Mouse (Mus musculus) left cerebral cortex, adult 18-20 months (tissue): ENCODE measurements around the gene Kcnmb1. TPM values are rescaled to one million over a fixed set of nuclear protein-coding genes. Genes with fewer than 3 reads are reported as not detected.

ENCODE experiments used
- DNase-seq, 2 experiments: peaks; one replicate each; pipeline ENCODE4 v3.0.0; 2021 to 2022; ENCODE audit warnings: low spot score in 2 of 2, mixed read lengths in 1 of 2
- total RNA-seq, 2 experiments: library from RNA; stranded (reverse); gene quantifications; 2 replicates each; pipeline ENCODE4 v1.2.3; 2021

The Kcnmb1 gene
- total RNA-seq, 2 experiments from 2014 or later: 0.21 to 0.26 TPM

DNA sequence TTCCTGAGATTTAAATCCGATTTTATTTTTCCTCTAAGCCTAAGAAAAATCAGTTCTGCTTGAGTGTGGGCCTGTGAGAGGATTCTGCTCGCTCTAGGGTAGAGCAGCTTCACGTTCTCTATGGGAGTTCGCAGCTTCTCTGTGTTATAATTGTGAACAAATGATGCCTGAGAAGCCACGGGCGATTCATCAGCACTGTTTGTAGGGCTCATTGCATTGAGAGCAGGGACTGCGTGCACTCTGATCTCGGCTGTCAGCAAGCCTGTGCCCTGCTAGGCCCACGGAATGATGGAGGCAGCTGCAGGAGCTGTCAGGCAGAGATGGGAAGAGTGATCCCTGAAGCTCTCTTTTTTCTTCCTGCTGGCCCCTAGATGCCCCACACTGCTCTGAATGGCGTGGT, 35.4 kb downstream of the Kcnmb1 start:
- DNase-seq: no peak

DNA sequence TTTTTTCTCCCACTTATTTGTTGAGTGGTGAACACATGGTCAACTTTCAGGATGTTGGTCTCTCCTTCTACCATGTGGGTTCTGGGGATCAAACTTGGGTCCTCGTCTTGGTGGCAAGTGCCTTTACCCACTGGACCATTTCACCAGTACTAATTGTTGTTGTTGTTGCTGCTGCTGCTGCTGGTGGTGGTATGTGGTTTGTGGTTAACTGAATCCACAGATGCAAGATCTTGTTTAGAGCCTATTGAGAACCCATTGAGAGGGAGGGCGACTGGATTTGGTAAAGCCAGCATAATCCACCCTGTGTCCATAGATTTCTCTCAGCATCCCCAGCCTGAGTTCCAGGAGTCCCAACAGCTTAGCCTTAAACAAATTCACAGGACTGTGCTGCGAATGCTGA, 37.6 kb downstream of the Kcnmb1 start:
- no peak for DNase-seq

DNA sequence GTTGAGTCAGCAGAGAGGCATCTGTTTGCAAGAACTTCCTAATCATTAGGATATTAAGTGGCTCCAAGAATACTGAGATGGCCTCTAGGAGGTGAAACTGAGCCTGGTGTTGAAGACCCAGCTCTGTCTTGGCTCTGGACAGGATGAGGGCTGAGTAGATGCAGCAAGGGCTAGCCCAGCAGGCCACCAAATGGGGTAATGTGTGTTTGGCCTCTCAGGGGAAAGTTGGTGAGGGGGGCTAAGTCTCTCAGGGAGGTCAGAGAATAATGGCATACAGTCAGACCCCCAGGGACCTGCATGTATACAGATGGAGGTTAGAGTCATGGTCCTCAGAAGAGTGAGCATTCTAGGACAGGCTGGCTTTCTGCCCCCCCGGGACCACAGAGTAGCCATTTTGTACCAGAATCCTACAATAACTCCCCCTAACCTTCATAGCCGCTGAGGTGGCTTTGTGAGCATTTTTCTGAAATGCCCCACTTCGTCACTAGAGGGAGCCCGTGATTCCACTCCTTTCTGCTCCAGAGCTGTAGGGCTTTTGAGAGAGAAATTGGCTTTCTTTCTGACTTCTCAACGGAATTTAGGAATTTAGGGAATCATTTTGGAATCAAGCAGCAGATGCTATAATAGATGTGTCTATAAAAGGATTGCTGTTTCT, 39.3 kb downstream of the Kcnmb1 start:
- peak; percentile 58 to 74 for DNase-seq

DNA sequence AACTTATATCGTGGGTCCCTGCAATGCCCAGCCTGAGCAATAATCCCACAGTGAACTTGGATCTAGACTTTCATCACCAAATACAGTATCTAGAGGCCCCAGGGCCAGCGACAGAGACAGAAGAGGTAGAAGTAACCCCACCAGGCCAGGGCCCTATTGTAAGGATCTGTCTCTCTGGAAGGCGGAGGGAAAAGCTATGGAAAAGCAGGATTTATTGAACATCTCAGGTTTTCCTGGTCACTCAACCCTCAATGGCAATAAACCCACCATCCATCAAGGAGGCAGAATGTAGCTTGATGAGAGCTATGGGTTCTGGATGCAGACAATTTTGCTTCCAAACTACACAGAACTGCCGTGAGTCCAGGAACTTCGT, 39.8 kb downstream of the Kcnmb1 start:
- DNase-seq: no peak

DNA sequence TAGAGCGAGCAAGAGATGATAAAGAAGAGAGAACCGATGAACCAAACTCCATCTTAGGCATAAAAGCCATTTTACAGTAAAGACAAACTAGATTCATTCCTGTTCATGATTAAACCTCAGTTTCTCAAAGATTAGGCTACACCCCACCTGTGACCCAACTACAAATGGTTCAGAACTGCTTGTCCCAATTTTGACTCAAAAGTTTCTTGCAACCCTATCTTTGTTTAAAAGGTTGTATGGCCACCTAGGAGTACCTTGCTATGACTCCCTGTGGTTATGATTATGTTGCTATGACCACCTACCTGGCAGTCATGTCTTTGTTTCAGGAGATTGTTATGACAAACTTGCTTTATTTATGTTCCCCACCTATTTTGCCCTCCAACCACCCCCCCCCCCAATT, 44.8 kb downstream of the Kcnmb1 start:
- no peak for DNase-seq

DNA sequence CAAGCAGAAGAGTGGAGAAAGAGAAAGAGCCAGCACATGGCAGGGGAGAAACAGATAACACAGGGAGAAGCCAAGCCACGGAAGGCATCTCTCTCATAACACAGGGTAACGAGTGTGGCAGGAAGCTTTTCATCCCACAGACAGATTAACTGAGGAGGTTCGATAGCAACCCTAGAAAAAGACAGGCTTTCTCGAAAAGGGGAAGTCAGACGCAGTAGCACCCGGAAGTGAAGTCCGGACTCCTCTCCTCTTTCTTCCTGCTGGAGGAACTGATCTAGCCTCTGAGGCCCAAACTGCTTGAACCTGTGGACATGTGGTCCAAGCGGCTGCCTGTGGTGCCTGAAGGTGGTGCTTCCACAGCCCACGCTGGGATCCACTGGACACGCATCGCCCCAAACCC, 45.4 kb downstream of the Kcnmb1 start:
- DNase-seq: no peak

DNA sequence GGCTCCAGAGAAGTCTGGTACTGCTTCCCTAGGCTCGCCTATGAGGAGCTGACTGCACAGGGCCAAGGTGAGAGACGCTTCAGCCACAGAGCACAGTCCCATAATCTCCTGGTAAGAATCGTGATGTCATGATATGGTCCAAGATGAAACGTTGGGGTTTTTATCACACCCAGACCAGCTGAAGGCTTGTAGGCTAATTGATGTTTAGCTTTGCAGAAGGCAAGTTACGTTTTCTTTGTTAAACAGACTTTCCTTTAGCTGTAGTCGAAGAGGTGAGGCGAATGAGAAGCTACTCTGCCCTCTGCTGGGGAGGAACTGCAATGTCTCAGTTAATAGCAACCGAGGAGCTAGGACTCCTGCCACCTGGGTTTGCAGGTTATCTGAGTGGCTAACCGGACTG, 45.9 kb downstream of the Kcnmb1 start:
- peak; percentile 64 to 70 for DNase-seq

DNA sequence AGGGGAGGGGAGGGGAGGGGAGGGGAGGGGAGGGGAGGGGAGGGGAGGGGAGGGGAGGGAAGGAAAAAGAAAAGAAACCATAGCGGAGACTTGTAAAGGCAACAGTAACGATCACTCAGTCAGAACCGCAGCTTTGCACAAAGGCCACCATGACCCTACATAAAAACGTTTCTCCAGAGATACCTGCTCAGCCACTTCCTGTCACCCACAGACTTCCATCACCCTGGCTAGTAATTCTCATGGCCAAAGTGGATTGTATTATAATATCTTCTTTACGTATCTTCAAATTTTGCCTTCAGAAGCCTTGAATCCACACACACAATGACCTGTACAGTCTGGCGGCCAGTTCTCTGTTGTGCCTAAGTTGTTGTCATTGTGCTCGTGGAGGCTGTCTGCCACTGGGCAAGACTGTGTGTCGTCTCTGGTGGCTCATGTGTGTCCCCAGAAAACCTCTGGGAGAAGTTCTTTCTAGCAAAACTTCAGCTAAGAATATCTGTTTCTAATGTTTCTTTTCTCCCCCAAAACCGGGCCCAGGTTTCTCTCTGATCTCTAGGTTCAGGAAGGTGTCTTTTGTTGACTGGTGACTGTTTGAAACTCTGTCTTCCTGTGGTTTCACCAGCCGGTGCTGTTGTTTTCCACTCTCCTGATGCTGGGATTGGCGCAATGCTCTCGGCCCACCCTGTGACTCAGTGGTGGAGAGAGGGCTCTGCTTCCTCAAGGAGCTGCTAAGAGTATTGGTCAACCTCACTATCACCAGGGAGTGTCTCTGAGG, 46.7 kb downstream of the Kcnmb1 start:
- no peak for DNase-seq

DNA sequence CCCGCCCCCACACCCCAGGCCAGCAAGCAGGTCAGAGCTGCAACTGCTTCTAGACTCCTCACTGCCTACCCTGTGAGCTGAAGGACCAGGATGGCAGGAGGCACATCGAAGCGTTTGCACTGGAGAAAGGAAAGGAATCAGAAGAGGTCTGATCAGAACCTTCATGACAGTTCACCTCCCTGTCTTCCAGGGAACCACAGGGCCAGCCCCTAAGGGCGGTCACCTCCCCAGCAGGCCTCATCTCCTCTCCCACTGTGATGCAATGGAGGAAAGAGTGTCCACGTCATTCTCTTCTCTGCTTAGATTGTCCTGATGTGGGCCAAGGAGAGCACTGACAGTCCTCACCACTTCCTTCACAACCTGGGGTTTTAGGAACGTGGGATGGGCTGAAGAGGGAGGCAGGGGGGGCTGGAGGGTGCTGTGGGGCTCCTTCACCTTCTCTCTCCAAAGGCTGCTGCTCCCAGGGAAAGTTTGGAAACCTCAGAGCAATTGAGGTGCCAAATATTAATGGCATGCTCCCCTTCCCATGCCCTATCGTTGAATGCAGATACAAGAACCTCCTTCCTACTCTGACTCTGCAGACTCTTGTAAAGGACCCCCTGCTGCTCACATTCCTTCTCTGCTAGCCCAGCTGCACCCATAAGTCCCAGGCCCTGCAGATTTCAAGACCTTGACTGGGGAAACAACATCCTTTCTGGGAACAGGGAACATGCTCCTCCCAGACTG, 47.5 kb downstream of the Kcnmb1 start:
- no peak for DNase-seq

DNA sequence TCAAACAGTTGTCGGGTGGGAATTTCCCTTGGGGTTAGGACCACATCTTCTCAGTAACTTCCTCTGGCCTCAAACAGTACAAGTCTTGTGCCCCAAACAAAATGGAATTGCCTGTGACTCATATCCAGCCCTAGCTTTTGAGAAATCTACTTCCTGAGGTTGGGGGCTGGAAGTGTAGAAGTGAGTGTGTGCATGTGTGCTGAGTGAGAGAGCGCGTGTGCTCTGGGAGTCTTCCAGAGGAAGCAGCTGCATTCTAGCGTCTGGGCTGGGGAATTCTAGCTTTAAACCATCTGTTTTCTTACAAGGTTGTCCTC, 48.0 kb downstream of the Kcnmb1 start:
- DNase-seq: peak; percentile 12 to 27

DNA sequence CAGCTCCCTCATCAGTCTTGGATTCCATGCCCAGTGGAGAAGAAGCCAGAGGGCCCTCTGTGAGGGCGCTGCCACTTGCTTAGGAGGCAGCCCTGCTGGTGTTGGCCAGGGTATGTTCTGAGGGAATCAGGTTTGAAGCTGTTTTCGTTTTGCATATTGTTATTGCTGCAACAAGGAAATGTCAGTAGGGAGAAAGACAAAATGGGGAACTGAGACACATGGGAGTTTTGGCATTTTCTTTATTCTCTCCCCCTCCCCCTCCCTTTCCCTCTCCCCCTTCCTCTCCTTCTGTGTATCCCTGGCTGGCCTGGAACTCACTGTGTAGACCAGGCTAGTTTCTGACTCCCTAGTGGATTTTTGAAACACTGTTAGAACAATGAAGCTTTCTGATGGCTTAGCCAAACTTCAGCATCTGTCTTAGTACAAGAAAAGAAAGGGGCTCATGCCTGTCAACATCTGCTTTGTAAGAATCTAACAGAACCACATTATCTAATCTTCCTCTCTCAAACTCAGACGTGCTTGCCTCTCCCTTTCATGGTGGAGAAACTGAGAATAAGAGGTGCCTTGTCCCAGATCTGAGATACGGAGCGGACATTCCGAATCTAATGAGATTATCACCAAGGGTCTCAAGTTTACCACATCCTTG, 49.3 kb downstream of the Kcnmb1 start:
- DNase-seq: no peak

Other genes starting within 250 kb of the Kcnmb1 start
- 10 to 100 TPM; 25.2 to 32.8 TPM for gene Kcnip1, start 30.1 kb downstream of the Kcnmb1 start, total RNA-seq
- 1 to 10 TPM; 2.9 to 4.0 TPM for gene Lcp2, start 83.9 kb downstream of the Kcnmb1 start, total RNA-seq
- not detected for gene 4930469K13Rik, start 135.5 kb downstream of the Kcnmb1 start, total RNA-seq
- gene Foxi1, start 245.1 kb downstream of the Kcnmb1 start, total RNA-seq: under 1 TPM in 1 of 2 experiments, not detected in 1; 0.14 TPM